Mouse (Mus musculus): ENCODE measurements around the gene Ikzf4. TPM values are rescaled to one million over a fixed set of nuclear protein-coding genes. Genes with fewer than 3 reads are reported as not detected.

Gene Ikzf4
- 0.10 TPM for polyA plus RNA-seq (2021)

DNA sequence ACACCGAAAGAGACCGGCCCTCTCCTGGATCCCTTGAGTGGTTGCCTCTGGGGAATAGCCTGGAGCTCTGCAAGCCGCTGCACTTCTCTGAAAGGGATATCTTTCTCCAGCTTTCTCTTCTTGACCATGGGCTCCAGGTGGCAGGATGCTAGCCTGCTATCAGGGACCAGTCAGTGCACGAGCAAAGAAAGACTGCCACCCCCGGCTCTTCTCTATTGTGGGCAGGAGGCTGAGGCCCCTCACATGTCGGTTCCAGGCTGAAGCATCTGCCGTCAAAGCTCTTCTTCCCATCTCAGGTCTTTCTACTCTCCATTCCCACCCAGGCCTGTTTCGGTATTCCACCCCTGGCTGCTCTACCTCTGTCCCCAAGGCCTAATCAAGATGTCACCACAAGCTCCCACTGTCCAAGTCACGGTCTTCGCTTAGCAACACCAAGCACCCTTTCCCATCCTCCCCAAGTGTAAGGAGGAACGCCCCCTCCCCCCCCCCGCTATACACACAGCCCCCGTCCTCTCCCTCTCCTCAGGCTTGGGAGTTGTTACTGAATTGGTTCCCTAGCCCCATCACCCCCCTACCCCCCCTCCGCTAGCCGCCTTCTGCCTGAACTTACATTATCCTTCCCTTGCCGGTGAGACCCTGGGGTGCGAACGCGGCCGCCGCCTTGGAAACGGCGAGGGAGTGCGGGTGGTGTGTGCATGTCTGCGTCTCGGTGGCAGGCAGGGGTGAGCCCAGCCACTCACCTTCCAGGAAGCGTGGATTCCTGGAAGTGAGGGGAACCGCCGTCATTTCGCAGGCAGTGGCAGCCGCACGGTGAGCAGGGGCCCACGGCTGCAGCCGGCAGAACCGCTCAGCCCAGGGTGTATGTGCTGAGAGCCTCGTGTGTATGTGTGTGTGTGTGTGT is at the start of gene Ikzf4:
Gene Ikzf4 (minus strand): TSS at position 881 of the 901 bp plus-strand sequence.
- DNase-seq (ENCODE audit: low read depth, low spot score) (no peak), ATAC-seq (no peak)
- POLR2A ChIA-PET = interaction anchor here (0.7 kb wide), 1 partner anchor 278 kb away, joined by 4 read pairs; the partner anchor contains the start of gene Bloc1s1

DNA sequence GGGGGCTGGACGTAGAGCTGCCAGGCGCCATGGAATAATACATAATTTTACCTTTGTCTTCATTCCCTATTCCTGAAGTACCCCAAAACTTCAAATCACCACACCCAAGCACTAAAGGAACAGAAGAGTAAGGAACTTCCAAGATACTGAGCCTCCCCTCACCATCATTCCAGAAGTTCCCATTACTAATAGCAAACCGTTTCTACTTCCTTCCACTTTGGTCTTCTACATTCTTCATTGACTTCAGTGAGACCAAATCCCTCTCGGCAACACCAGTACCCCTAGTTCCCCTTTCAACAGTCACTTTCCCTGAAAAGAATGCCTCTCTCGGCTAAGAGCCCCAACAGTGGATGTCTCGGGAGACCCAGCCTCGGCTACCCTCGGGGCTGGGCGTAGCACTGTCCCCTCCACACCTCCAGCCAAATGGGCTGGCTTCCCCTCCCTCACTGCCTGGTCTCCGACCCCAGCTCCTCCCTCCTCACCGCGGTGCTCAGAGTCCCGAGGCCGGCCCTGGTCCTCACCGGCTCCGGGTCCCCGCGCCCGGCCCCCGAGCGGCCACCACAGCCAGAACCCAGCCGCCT is 49.7 kb upstream of the Ikzf4 start:
- ChIA-PET POLR2A (interaction anchor here (1.2 kb wide), 1 partner anchor 52 kb away, joined by 4 read pairs; the partner anchor contains the start of gene Pym1), CTCF (no interaction called here)
- DNase-seq (ENCODE audit: low read depth, low spot score) (no peak), ATAC-seq (peak; percentile 27)
- in situ Hi-C loops (cut with MboI; ENCODE audit: low pct_unique_long_range_greater_than_20kb) = no loop called here
- TF ChIP-seq CTCF (IDR thresholded peaks at IDR 0.05) = no peak
- H3K27me3 ChIP-seq = no peaks in the 10 kb centered on the region

More for the DNA sequence above, at the start of gene Ikzf4:
- in situ Hi-C loops (cut with MboI; ENCODE audit: low pct_unique_long_range_greater_than_20kb) = no loop called here
- CTCF ChIA-PET = interaction anchor here (1.4 kb wide), 1 partner anchor 9 kb away, joined by 3 read pairs; no protein-coding TSS in a partner anchor
- no peak for TF ChIP-seq CTCF (IDR thresholded peaks at IDR 0.05)
- H3K27me3 ChIP-seq = no peaks in the 10 kb centered on the region

DNA sequence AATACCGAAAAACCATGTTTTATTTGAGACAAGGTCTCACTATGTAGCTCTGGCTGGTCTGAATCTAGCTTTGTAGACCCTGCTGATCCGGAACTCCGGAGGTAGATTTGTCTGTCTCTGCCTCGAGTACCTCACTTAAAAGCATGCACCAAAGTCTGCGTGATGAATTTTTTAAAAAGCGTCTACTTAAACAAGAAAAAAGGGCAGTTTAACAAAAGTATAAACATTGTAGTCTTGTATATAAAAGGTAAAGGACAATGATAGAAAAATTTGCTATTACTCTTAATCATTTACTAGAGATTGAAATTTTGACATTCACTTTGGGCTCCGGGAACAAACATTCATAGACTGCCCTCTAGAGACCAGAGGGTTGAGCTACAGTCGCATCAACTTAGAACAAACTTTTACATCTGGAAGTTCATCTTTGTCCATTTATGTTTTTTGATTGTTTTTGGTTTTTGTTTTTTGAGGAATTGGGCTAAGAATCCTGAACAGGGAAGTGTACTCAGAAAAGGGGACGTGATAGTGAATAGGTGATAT is 28.7 kb upstream of the Ikzf4 start:
- DNase-seq (ENCODE audit: low read depth, low spot score) (no peak), ATAC-seq (peak; percentile 22)
- ChIA-PET CTCF (interaction anchor here (0.6 to 2.1 kb wide), 10 partner anchors 13 to 224 kb away, joined by 3 to 11 read pairs (median 4); partner anchors contain the start of gene Erbb3), POLR2A (interaction anchor here (0.5 to 1.1 kb wide), 3 partner anchors 14 to 127 kb away, joined by 3 to 4 read pairs (median 3); partner anchors contain the start of gene Zc3h10)
- H3K27me3 ChIP-seq = no peaks in the 10 kb centered on the region
- TF ChIP-seq CTCF (IDR thresholded peaks at IDR 0.05) = peak; percentile 66
- in situ Hi-C loops (cut with MboI; ENCODE audit: low pct_unique_long_range_greater_than_20kb) = loop anchor here (5.0 kb wide), 1 partner anchor 47 kb away; the partner anchor contains the start of gene Rps26

DNA sequence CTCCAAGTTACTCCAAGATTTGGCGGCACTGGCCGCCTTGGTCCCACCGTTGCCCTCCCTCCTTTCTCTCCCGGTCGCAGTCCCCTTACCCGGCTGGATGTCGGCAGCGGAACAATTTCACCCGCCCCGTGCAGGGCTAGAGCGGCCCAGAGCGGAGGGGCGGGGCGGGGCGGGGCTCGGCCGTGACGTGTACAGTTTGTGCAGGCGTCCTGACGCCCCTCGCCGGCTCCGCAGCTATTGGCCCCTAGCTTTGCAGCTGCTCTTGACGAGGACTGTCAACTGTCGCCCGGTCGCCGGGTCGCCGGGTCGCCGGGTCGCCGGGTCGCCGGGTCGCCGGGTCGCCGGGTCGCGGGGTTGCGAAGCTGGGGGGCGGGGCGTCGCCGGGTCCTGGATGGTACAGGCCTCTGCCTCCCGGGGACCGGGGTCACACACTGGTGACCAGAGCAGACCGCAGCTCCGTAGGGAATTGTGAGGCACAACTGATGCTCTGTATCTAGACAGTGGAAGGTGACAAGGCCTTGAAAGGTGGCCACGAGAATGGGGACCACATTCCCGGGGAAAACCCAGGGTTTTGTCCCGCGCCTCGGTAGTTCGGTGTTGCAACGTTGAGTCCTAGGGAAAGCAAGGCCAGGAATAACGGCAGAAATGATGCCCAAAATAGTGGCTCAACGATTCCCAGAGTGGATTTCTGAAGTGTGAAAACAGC is 28.1 kb upstream of the Ikzf4 start, which contains the start of gene Suox:
Gene Suox (minus strand): TSS at position 311 of the 706 bp plus-strand sequence.
- ATAC-seq (peak; percentile 89), DNase-seq (ENCODE audit: low read depth, low spot score) (no peak)
- CTCF ChIA-PET = interaction anchor here (1.0 to 2.1 kb wide), 7 partner anchors 12 to 84 kb away, joined by 3 to 11 read pairs (median 4); partner anchors contain the start of gene Erbb3
- no peaks in the 10 kb centered on the region for H3K27me3 ChIP-seq
- TF ChIP-seq CTCF (IDR thresholded peaks at IDR 0.05) = no peak
- in situ Hi-C loops (cut with MboI; ENCODE audit: low pct_unique_long_range_greater_than_20kb) = loop anchor here (5.0 kb wide), 1 partner anchor 47 kb away; the partner anchor contains the start of gene Rps26
- POLR2A ChIA-PET = interaction anchor here (0.6 to 1.1 kb wide), 2 partner anchors 99 to 126 kb away, joined by 3 to 4 read pairs; partner anchors contain the start of gene Zc3h10

DNA sequence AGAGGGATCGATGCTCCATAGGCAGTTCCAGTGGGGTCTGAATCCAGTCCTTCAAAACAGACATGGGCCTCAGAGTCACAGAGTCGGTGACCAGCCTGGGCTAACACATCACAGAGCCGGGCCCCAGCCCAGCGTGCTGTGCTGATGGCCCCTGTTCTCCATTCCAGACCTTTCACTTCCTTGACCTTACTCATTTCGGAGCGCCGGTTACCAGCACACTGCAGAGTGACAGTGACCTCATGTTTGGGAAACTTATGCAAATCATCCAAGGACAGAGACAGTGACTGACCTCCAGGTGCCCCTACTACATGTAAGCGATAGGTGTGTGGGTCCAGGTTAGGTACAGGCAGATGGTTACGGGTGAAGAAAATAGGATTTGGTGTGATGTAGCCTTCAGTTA is 25.4 kb upstream of the Ikzf4 start:
- DNase-seq (ENCODE audit: low read depth, low spot score) (no peak), ATAC-seq (no peak)
- POLR2A ChIA-PET = no interaction called here
- no peaks in the 10 kb centered on the region for H3K27me3 ChIP-seq
- in situ Hi-C loops (cut with MboI; ENCODE audit: low pct_unique_long_range_greater_than_20kb) = loop anchor here (5.0 kb wide), 1 partner anchor 44 kb away; the partner anchor contains the start of gene Rps26
- CTCF ChIA-PET = no interaction called here
- TF ChIP-seq CTCF (IDR thresholded peaks at IDR 0.05) = no peak

DNA sequence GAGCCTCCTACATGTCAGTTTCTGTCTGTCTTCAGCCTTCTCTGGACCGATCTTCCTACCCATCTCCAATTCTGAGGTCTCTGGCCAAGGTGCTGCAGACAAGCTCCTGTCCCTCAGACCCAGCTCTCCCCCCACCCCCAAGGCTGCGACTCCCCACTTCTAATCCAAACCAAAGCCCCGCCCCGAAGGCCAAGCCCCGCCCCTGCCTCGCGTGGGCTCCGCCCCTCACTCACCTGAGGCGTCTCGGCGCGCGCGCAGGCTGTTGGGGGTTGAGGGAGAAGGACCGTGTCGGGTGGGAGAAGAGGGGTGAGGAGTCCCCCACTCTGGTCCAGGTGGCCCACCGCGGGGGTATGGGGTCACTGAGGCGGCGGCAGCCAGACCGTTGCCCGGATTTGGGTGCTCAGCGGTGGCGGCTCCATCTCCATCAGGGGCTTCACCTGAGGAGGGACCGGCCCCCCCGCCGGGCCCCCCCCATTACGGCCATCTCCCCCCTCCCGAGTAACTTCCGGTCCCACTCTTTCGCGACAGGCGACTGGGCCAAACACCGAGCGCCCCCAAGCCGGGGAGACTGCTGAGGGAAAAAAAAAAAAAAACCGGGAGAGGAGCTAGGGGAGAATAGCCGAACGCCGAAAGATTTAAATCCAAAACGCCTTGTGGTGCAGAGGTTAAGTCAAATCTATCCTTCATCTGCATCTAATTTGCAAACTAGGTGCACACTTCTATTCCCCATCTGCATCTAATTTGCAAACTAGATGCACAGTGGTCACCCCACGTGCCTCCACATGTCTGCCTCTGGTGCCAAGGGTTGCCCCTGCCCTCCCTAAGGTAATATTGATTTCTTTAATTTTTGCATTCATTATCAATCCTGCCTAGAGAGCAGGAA is 23.2 kb upstream of the Ikzf4 start:
- no peaks in the 10 kb centered on the region for H3K27me3 ChIP-seq
- ATAC-seq (no peak), DNase-seq (ENCODE audit: low read depth, low spot score) (no peak)
- ChIA-PET POLR2A (no interaction called here), CTCF (no interaction called here)
- in situ Hi-C loops (cut with MboI; ENCODE audit: low pct_unique_long_range_greater_than_20kb) = no loop called here
- no peak for TF ChIP-seq CTCF (IDR thresholded peaks at IDR 0.05)

DNA sequence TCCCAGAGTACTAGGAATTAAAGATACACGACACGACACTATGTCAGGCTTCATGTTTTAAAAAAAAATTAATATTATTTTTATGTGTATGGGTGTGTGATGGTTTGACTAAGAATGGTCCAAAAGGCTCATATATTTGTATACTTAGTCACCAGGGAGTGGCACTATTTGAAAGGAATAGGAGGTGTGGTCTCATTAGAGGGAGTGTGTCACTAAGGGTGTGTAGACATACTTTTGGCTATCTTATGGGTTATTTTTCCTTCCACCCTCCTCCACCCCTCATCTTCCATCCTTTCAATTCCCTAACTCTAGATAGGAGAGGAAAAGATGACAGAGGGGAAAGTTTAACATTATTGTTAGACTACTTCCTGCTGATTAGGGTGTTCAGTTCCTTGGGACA is 20.0 kb upstream of the Ikzf4 start:
- ChIA-PET CTCF (no interaction called here), POLR2A (interaction anchor here (0.6 kb wide), 2 partner anchors 39 to 304 kb away, joined by 3 to 4 read pairs; partner anchors contain the start of gene Cdk2)
- in situ Hi-C loops (cut with MboI; ENCODE audit: low pct_unique_long_range_greater_than_20kb) = no loop called here
- no peak for DNase-seq (ENCODE audit: low read depth, low spot score)
- H3K27me3 ChIP-seq = no peaks in the 10 kb centered on the region
- no peak for ATAC-seq
- no peak for TF ChIP-seq CTCF (IDR thresholded peaks at IDR 0.05)

DNA sequence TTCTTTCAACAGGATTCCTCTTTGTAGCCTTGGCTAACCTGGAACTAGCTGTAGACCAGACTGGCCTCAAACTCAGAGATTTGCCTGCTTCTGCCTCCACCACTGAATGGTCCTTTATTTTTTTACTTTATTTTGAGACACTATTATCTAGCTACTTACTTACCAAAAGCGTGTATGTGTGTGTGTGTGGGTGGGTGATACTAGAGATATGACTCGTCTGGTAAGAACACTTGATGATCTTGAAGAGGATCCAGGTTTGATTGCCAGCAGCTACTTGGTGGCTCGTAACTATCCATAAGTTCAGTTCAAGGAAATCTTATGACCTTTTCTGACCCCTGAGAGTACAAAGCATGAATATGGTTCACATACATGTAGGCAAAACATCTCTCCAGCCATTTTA is 19.5 kb upstream of the Ikzf4 start:
- in situ Hi-C loops (cut with MboI; ENCODE audit: low pct_unique_long_range_greater_than_20kb) = no loop called here
- H3K27me3 ChIP-seq = no peaks in the 10 kb centered on the region
- TF ChIP-seq CTCF (IDR thresholded peaks at IDR 0.05) = no peak
- DNase-seq (ENCODE audit: low read depth, low spot score) (no peak), ATAC-seq (no peak)
- POLR2A ChIA-PET = interaction anchor here (0.5 to 0.6 kb wide), 3 partner anchors 14 to 304 kb away, joined by 3 read pairs; no protein-coding TSS in a partner anchor
- CTCF ChIA-PET = no interaction called here

DNA sequence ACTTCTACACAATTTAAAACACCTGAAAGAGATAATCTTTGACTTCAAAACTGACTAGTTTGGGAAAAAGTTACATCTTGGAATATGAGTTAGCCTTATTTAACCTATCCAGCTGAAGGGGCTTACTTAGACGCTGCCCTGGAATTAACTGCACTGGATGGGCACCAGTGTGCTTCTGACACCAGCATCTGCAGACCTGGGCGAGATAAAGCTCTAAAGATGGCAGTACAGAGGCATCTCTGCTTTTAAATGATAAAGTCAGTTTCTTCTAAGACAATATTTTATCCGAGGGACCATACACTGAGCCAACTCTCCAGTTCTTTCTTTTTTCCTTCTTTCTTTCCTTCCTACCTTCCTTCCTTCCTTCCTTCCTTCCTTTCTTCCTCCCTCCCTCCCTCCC is 19.0 kb upstream of the Ikzf4 start:
- no peaks in the 10 kb centered on the region for H3K27me3 ChIP-seq
- TF ChIP-seq CTCF (IDR thresholded peaks at IDR 0.05) = no peak
- DNase-seq (ENCODE audit: low read depth, low spot score) (no peak), ATAC-seq (no peak)
- POLR2A ChIA-PET = interaction anchor here (0.5 to 0.6 kb wide), 2 partner anchors 13 to 171 kb away, joined by 3 read pairs; no protein-coding TSS in a partner anchor
- in situ Hi-C loops (cut with MboI; ENCODE audit: low pct_unique_long_range_greater_than_20kb) = no loop called here
- CTCF ChIA-PET = interaction anchor here (1.7 kb wide), 1 partner anchor 11 kb away, joined by 4 read pairs; no protein-coding TSS in a partner anchor

Measured in Patski (cell line).